Mouse (Mus musculus): ENCODE results near the gene Ank2. TPM values are rescaled to one million over a fixed set of nuclear protein-coding genes. Genes with fewer than 3 reads are reported as not detected.
A peak's percentile ranks its signal among the peaks of the same experiment; 100 is the strongest.

Gene Ank2
- polyA plus RNA-seq, 1 experiment from 2014 or later = 189 TPM

- Histone ChIP-seq H3K9ac (ENCODE audit: low read depth, low read length) (no peak overlapping the region), H3K27ac (ENCODE audit: low read length) (no peak overlapping the region), H3K4me1 (ENCODE audit: control insufficient read depth, insufficient read depth, low read length) (no peaks in the 10 kb centered on the region), H3K9me3 (replicated peaks; ENCODE audit: control insufficient read depth, low read length, poor library complexity, severe bottlenecking) (no peaks in the 10 kb centered on the region), H3K27me3 (ENCODE audit: control insufficient read depth, insufficient read depth, low read depth, low read length) (no peaks in the 10 kb centered on the region), H3K36me3 (ENCODE audit: control insufficient read depth, insufficient read depth, low read length) (peaks cover 15% of the 10 kb centered on the region), H3K4me2 (ENCODE audit: low read length) (no peak overlapping the region), H3K4me3 (ENCODE audit: low read depth, low read length) (no peak overlapping the region)
- 88% methylated on average over 3 of the region's 3 CpGs for WGBS
- no peak for ATAC-seq
These were observed 578.9 kb downstream of the Ank2 start for GRCm38 (mm10) chr3:126920296-126920695.

GRCm38 (mm10) chr3:126918805-126919473, 580.2 kb downstream of the Ank2 start:
- Histone ChIP-seq H3K4me2 (ENCODE audit: low read length) (no peak overlapping the region), H3K9me3 (replicated peaks; ENCODE audit: control insufficient read depth, low read length, poor library complexity, severe bottlenecking) (no peaks in the 10 kb centered on the region), H3K4me1 (ENCODE audit: control insufficient read depth, insufficient read depth, low read length) (no peaks in the 10 kb centered on the region), H3K27ac (ENCODE audit: low read length) (no peak overlapping the region), H3K9ac (ENCODE audit: low read depth, low read length) (no peak overlapping the region), H3K27me3 (ENCODE audit: control insufficient read depth, insufficient read depth, low read depth, low read length) (no peaks in the 10 kb centered on the region), H3K36me3 (ENCODE audit: control insufficient read depth, insufficient read depth, low read length) (peaks cover 12% of the 10 kb centered on the region), H3K4me3 (ENCODE audit: low read depth, low read length) (no peak overlapping the region)
- WGBS = 82% methylated on average over 10 of the region's 10 CpGs
- peak; percentile 41 for ATAC-seq

DNA sequence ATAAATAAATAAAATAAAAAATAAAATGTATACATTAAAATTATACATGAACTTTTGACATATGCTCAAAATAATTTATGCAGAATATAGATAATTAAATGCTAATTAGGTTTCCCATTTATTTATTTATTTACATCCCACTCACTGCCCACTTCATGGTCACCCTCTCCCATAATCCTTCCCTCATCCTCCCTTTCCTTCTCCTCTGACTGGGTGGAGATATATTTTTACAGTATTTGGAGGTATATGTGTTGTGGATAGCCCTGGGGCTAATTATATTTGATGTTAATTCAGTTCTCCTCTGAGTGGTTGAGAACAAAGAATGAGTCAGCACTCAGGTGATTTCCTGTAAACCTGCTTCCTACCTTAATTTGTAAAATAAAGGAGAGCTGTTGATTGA, 582.8 kb downstream of the Ank2 start:
- no peak overlapping the region for H3K27ac ChIP-seq (ENCODE audit: low read length)
- no peak overlapping the region for H3K4me3 ChIP-seq (ENCODE audit: low read depth, low read length)
- no peaks in the 10 kb centered on the region for H3K36me3 ChIP-seq (ENCODE audit: control insufficient read depth, insufficient read depth, low read length)
- ATAC-seq = 0 out of 2 replicates have a peak, but pooled peaks have one; percentile 59
- H3K27me3 ChIP-seq (ENCODE audit: control insufficient read depth, insufficient read depth, low read depth, low read length) = no peaks in the 10 kb centered on the region
- H3K4me1 ChIP-seq (ENCODE audit: control insufficient read depth, insufficient read depth, low read length) = no peaks in the 10 kb centered on the region
- H3K4me2 ChIP-seq (ENCODE audit: low read length) = no peak overlapping the region
- no peaks in the 10 kb centered on the region for H3K9me3 ChIP-seq (replicated peaks; ENCODE audit: control insufficient read depth, low read length, poor library complexity, severe bottlenecking)
- H3K9ac ChIP-seq (ENCODE audit: low read depth, low read length) = no peak overlapping the region

DNA sequence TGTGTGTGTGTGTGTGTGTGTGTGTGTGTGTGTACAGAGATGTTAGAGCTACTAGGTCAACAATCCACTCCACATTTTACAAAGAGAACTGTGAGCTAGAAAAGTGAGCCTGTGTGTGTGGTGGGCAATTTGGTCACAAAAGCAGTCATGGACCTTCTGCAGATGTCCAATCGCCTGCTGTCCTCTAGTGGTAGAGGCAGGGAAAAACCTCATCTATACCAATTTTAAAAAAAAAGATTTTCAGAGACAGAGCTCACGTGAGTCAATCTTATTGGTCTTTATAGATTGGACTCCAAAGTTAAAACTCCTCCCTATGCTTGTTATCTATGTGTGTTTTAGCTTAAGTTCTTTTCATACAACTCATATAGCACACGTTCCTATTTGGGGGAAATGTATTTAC, 595.6 kb downstream of the Ank2 start:
- no peak overlapping the region for H3K4me2 ChIP-seq (ENCODE audit: low read length)
- no peaks in the 10 kb centered on the region for H3K27me3 ChIP-seq (ENCODE audit: control insufficient read depth, insufficient read depth, low read depth, low read length)
- no peak overlapping the region for H3K9ac ChIP-seq (ENCODE audit: low read depth, low read length)
- H3K4me3 ChIP-seq (ENCODE audit: low read depth, low read length) = no peak overlapping the region
- H3K9me3 ChIP-seq (replicated peaks; ENCODE audit: control insufficient read depth, low read length, poor library complexity, severe bottlenecking) = no peaks in the 10 kb centered on the region
- no peak overlapping the region for H3K27ac ChIP-seq (ENCODE audit: low read length)
- ATAC-seq = peak; percentile 86
- no peaks in the 10 kb centered on the region for H3K36me3 ChIP-seq (ENCODE audit: control insufficient read depth, insufficient read depth, low read length)
- no peaks in the 10 kb centered on the region for H3K4me1 ChIP-seq (ENCODE audit: control insufficient read depth, insufficient read depth, low read length)
- WGBS = 15% methylated on average over 3 of the region's 3 CpGs

GRCm38 (mm10) chr3:126886644-126887043, 612.5 kb downstream of the Ank2 start:
- Histone ChIP-seq H3K27ac (ENCODE audit: low read length) (no peak overlapping the region), H3K9me3 (replicated peaks; ENCODE audit: control insufficient read depth, low read length, poor library complexity, severe bottlenecking) (no peaks in the 10 kb centered on the region), H3K4me3 (ENCODE audit: low read depth, low read length) (no peak overlapping the region), H3K36me3 (ENCODE audit: control insufficient read depth, insufficient read depth, low read length) (no peaks in the 10 kb centered on the region), H3K4me2 (ENCODE audit: low read length) (no peak overlapping the region), H3K27me3 (ENCODE audit: control insufficient read depth, insufficient read depth, low read depth, low read length) (no peaks in the 10 kb centered on the region), H3K4me1 (ENCODE audit: control insufficient read depth, insufficient read depth, low read length) (no peaks in the 10 kb centered on the region), H3K9ac (ENCODE audit: low read depth, low read length) (no peak overlapping the region)
- WGBS = 73% methylated on average over 4 of the region's 4 CpGs
- no peak for ATAC-seq

DNA sequence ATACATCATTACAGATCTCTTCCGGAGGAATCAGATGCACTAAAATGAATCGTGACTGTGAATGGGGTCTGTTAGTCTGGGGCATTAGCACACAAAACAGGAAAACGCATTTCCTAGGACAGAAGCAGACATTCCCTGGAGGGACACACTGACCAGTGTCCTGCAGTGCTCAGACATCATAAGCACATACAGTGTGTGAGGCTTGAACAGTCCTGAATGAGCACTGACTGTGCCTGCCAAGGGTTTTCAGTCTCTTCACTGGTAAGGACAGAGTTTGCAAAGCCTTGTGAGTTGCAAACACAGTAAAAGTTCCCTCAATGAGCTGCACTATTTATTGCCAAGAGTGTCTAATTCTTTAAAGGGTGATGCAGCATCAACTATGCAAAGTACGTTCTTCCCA, 613.1 kb downstream of the Ank2 start:
- Histone ChIP-seq H3K9me3 (replicated peaks; ENCODE audit: control insufficient read depth, low read length, poor library complexity, severe bottlenecking) (no peaks in the 10 kb centered on the region), H3K4me3 (ENCODE audit: low read depth, low read length) (no peak overlapping the region), H3K27ac (ENCODE audit: low read length) (no peak overlapping the region), H3K27me3 (ENCODE audit: control insufficient read depth, insufficient read depth, low read depth, low read length) (no peaks in the 10 kb centered on the region), H3K4me1 (ENCODE audit: control insufficient read depth, insufficient read depth, low read length) (no peaks in the 10 kb centered on the region), H3K9ac (ENCODE audit: low read depth, low read length) (no peak overlapping the region), H3K4me2 (ENCODE audit: low read length) (no peak overlapping the region), H3K36me3 (ENCODE audit: control insufficient read depth, insufficient read depth, low read length) (no peaks in the 10 kb centered on the region)
- WGBS = 76% methylated on average over 4 of the region's 4 CpGs
- no peak for ATAC-seq

DNA sequence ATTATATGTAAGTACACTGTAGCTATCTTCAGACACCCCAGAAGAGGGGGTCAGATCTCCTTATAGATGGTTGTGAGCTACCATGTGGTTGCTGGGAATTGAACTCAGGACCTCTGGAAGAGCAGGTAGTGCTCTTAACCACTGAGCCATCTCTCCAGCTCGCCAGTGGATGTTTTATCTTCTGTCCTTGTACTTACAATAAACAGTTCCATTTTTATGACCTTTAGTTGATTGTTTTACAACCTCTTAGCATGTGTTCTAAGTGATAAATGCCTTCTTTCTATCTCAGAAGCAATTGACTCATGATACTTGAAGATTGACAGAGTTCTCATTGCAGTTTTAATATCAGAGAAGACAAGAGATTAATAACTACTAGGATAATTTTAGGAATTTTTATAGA, 620.9 kb downstream of the Ank2 start:
- ATAC-seq = no peak
- 79% methylated on average over 1 of the region's 1 CpGs for WGBS

More for the DNA sequence above, 620.9 kb downstream of the Ank2 start:
- Histone ChIP-seq H3K4me2 (ENCODE audit: low read length) (no peak overlapping the region), H3K4me3 (ENCODE audit: low read depth, low read length) (no peak overlapping the region), H3K9me3 (replicated peaks; ENCODE audit: control insufficient read depth, low read length, poor library complexity, severe bottlenecking) (no peaks in the 10 kb centered on the region), H3K4me1 (ENCODE audit: control insufficient read depth, insufficient read depth, low read length) (no peaks in the 10 kb centered on the region), H3K27ac (ENCODE audit: low read length) (no peak overlapping the region), H3K27me3 (ENCODE audit: control insufficient read depth, insufficient read depth, low read depth, low read length) (no peaks in the 10 kb centered on the region), H3K9ac (ENCODE audit: low read depth, low read length) (no peak overlapping the region), H3K36me3 (ENCODE audit: control insufficient read depth, insufficient read depth, low read length) (no peaks in the 10 kb centered on the region)

MicroRNAs within 50 kb of the gene (microRNA counts, 519-probe panel; counts per million panel counts)
- 1,954 counts per million, percentile 45 among the panel's probes with 10 or more counts for microRNA mmu-miR-302a
- 386 counts per million, percentile 18 among the panel's probes with 10 or more counts for microRNA mmu-miR-302b
- microRNA mmu-miR-302c = 386 counts per million, percentile 18 among the panel's probes with 10 or more counts
- 2,052 counts per million, percentile 52 among the panel's probes with 10 or more counts for microRNA mmu-miR-302d
- 2,744 counts per million, percentile 82 among the panel's probes with 10 or more counts for microRNA mmu-miR-367

Small RNA genes lying within 50 kb of the gene (microRNA-seq; reads per million reads assigned to microRNA genes)
- not detected for gene Gm44494
- 306 reads per million, percentile 67 among the genes with 10 or more reads in this experiment for gene Mir302a
- 195 reads per million, percentile 60 among the genes with 10 or more reads in this experiment for gene Mir302b
- 26.6 reads per million, percentile 40 among the genes with 10 or more reads in this experiment for gene Mir302c
- 261 reads per million, percentile 65 among the genes with 10 or more reads in this experiment for gene Mir302d
- gene Mir367 = not detected

Other genes with a start within 250 kb of the Ank2 start
- gene Larp7, start 54.0 kb upstream of the Ank2 start, polyA plus RNA-seq (2015; fragmentation: Nextera tagmentation; extraction: Ambion mirVana) = 25.2 and 27.5 TPM in 2 replicates
- gene Zgrf1, start 54.1 kb upstream of the Ank2 start, polyA plus RNA-seq (2015; fragmentation: Nextera tagmentation; extraction: Ambion mirVana) = 2.4 and 2.5 TPM in 2 replicates
- 5.2 and 16.9 TPM in 2 replicates for gene Neurog2, start 133.8 kb upstream of the Ank2 start, polyA plus RNA-seq (2015; fragmentation: Nextera tagmentation; extraction: Ambion mirVana)